Mouse (Mus musculus) CD8-positive naive resting alpha-beta T cell, adult 2 months (primary cell): ENCODE data around the gene Tmem191c.

Experiments used
- DNase-seq, 2 experiments: peaks; one replicate each; pipeline ENCODE4 v3.0.0; 2022; ENCODE audit warnings: low read depth in 2 of 2, low spot score in 2 of 2

The Tmem191c gene

DNA sequence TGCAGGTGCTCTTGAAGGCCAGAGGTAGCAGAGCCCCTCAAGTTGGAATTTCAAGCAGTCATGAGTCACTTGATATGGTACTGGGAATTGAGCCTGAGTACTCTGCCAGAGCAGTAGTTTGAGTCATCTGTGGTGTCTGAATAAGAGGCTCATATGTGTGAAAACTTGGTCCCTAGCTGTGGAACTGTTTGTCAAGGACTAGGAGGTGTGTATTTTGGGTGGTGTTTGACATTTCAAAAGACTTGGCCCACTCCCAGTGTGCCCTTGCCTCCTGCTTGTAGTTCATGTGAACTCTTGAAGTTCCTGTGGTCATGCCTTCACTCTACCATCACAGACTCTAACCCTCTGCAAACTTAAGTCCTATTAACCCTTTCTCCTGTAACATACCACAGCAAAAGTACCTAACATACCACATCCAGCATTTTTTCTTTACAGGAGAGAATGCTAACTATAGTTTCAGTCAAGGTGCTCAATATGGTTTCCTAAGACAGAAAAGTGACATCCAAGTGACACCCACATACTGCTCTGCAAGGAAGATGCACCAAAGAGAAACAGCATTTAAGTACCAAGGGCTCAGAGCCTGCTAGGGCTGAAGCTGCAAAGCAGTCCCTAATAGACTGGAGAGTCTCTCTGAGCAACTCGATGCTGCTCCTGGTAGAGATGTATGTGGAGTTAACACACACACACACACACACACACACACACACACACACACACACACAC is 54.1 kb downstream of the Tmem191c start:
- DNase-seq, result no peak

DNA sequence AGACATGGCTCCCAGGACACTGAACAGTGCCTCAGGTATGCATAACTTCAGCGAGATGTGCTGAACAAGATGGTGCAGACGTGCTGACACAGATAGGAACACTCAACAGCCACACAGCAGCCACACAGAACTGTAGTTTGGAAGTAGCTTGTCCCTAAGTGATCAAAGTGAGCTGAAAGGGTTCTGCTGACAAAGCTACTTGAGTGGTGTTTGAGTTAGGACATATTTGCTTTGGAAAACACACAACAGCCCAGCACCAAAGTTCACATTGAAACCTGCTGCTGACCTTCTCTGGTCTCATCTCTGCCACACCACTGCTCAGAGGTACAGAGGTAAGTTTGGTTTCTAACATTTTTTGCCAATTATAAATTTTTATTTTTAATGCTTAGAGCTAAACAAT is 55.2 kb downstream of the Tmem191c start, which contains the start of gene Serpind1:
Serpind1 (plus strand) TSS at position 256 of the 400 bp plus-strand sequence.
- DNase-seq, result no peak

DNA sequence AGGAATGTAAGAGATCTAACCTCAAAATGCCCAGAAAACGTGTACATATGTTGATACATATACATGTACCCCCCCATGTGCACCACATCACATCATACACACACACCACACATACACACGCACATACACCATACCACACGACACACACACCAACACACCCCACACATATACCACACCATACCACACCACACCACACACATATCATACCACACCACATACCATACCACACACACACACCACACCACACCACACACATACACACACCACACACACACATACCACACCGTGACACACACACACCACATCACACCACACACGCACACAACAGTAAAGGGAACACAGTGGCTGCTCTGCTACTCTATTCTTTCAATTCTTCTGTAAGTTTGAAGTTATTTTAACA is 56.0 kb downstream of the Tmem191c start:
- DNase-seq, result no peak
